Mouse (Mus musculus) stomach, postnatal 0 days (tissue): ENCODE measurements around the gene Bspry. TPM values are rescaled to one million over a fixed set of nuclear protein-coding genes. Genes with fewer than 3 reads are reported as not detected.

Source experiments
- ATAC-seq: fragments of 200-750 bp; cut with Nextera tagmentation; 2 replicates; pipeline ENCODE4 v1.8.0; 2017; ENCODE audit not compliant: low FRiP score, low TSS enrichment
- DNase-seq: peaks from one replicate; pipeline ENCODE4 v3.0.0-alpha.2; 2016; ENCODE audit warnings: low spot score
- H3K27ac ChIP-seq: fragments of 300-500 bp; sonication (generic); replicated peaks from 2 replicates; pipeline ENCODE4 v1.5.1; 2014; ENCODE audit warnings: mild to moderate bottlenecking, control low read depth
- H3K27me3 ChIP-seq: fragments of 300-500 bp; sonication (generic); 2 replicates; pipeline ENCODE4 v1.6.1; 2014; ENCODE audit warnings: low read length; ENCODE audit not compliant: control insufficient read depth, insufficient read depth
- H3K36me3 ChIP-seq: fragments of 300-500 bp; sonication (generic); 2 replicates; pipeline ENCODE4 v1.6.1; 2014; ENCODE audit warnings: low read length, mixed read lengths; ENCODE audit not compliant: control insufficient read depth, insufficient read depth
- H3K4me1 ChIP-seq: fragments of 300-500 bp; sonication (generic); replicated peaks from 2 replicates; pipeline ENCODE4 v1.6.1; 2014; ENCODE audit warnings: antibody characterized with exemption; ENCODE audit not compliant: control insufficient read depth, insufficient read depth
- H3K4me2 ChIP-seq: fragments of 300-500 bp; sonication (generic); replicated peaks from 2 replicates; pipeline ENCODE4 v1.6.1; 2014; ENCODE audit warnings: low read depth, mild to moderate bottlenecking, control low read depth, moderate library complexity
- H3K4me3 ChIP-seq: fragments of 300-500 bp; sonication (generic); 2 replicates; pipeline ENCODE4 v1.5.1; 2014; ENCODE audit warnings: low read depth, low read length, control low read depth
- H3K9ac ChIP-seq: fragments of 300-500 bp; sonication (generic); 2 replicates; pipeline ENCODE4 v1.6.1; 2014; ENCODE audit warnings: mild to moderate bottlenecking, low read length, control low read depth, mixed read lengths
- H3K9me3 ChIP-seq: fragments of 300-500 bp; sonication (generic); 2 replicates; pipeline ENCODE4 v1.6.1; 2016; ENCODE audit warnings: low read length; ENCODE audit not compliant: control insufficient read depth
- CTCF ChIP-seq: IDR thresholded peaks from 2 replicates; pipeline ENCODE4 v1.5.1; 2016; ENCODE audit warnings: antibody characterized with exemption, low read depth, mild to moderate bottlenecking, moderate library complexity
- EP300 ChIP-seq: optimal IDR thresholded peaks from 2 replicates; pipeline ENCODE3; 2016; ENCODE audit warnings: antibody characterized with exemption
- WGBS: fragments of 180-500 bp; shearing (Covaris S2); extraction: QIAGEN DNeasy Blood & Tissue Kit; methylation state at CpG from one replicate; pipeline ENCODE4 v1.1.7; 2014; 5-methylcytosine and 5-hydroxymethylcytosine counted together
- polyA plus RNA-seq: library from polyadenylated mRNA; unstranded; fragments of >200 nt; fragmentation: Nextera tagmentation; extraction: Ambion mirVana; gene quantifications from 2 replicates; pipeline ENCODE4 v1.2.1, GENCODE M21; 2015

The Bspry gene
- polyA plus RNA-seq, 1 experiment from 2014 or later = 32.5 TPM

DNA sequence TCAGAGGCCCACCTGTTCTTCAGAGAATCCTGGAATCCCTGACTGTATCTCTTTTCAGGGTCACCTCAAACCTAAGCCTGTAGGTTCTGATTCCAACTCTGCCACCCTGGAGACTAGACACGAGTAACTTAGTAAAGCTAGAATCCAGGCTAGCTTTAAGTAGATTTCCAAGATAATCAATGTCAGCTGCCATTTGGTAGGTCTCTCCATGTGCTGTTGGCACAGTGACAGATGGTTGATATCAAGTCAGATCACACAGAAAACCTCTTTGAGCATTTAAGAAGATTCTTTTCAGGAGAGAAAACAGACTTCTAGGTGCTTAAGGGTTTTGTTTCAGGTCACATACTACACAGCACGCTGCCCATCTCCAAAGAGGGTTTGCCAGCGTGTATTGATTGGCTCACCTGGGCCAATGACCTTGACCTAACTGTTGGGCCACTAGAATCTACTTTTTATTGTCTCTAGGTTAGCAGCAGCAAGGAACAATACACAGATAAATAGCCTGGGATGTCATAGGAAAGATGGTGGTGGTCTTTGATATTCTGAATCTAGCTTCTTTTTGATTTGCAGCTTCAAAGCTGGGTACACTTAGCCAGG is 23.6 kb downstream of the Bspry start, which contains the start of gene Hdhd3:
TSS of gene Hdhd3 (minus strand) at position 94 of the 597 bp plus-strand sequence.
- H3K9ac ChIP-seq = peak within 1 kb of the TSS; percentile 82
- TF ChIP-seq EP300 (no peak), CTCF (no peak)
- no peak for ATAC-seq

DNA sequence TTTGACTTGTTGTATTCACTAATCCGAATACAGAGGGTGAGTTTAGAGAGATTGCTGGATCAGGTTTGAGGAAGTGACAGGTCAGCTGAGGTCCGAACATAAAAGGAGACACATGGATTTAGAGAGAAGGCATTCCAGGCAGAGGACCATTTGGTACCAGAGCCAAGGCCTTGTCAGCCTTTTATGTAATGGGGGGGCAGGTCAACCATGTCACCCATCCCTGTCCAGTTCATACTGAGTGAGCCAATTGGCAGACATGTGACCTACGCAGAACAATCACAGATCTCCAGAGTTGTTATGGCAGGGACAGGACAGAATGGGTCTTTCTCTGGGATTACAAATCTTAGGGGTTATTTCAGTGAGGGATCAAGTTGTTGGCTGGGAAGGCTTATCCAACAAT is 26.1 kb downstream of the Bspry start:
- no peak for DNase-seq
- TF ChIP-seq CTCF (no peak), EP300 (no peak)
- H3K4me3 ChIP-seq = no peak overlapping the region
- H3K27me3 ChIP-seq = no peaks in the 10 kb centered on the region
- no peak for ATAC-seq
- peaks cover 20% of the 10 kb centered on the region for H3K36me3 ChIP-seq
- WGBS = 73% methylated on average over 3 of the region's 3 CpGs
- peaks cover 5% of the 10 kb centered on the region; the same call in 1 of the 2 replicates for H3K4me1 ChIP-seq
- H3K27ac ChIP-seq = no peak overlapping the region
- H3K9me3 ChIP-seq = no peaks in the 10 kb centered on the region
- H3K4me2 ChIP-seq = no peak overlapping the region
- no peak overlapping the region for H3K9ac ChIP-seq

More for the DNA sequence above, 23.6 kb downstream of the Bspry start, which contains the start of gene Hdhd3:
- H3K36me3 ChIP-seq = peaks cover 15% of the 10 kb centered on the region
- peaks cover 7% of the 10 kb centered on the region; the same call in 1 of the 2 replicates for H3K4me1 ChIP-seq
- peak within 1 kb of the TSS; percentile 66 for H3K4me2 ChIP-seq
- H3K27me3 ChIP-seq = no peaks in the 10 kb centered on the region
- no peak for DNase-seq
- 55% methylated on average over 3 of the region's 3 CpGs for WGBS
- peak within 1 kb of the TSS; percentile 72 for H3K4me3 ChIP-seq
- no peaks in the 10 kb centered on the region for H3K9me3 ChIP-seq
- peak within 1 kb of the TSS; percentile 91 for H3K27ac ChIP-seq

DNA sequence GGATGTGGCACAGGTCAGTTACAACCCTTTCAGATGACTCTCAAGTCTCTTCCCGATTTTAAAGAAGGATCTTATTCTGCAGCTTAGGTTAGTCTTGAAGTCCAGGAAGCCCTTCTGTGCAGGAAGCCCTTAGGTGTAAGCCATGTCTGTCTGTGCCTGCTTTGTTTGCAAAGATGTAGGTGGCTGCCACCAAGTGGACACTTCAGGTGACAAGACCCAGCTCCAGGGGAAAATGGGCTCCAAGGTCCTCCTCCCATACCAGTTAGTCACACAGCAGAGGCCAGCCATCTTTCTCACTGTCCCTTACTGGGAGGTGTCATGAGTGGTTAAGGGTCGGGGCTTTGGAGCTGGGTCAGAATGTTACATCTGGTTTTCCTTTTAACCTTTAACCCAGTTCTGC is 26.9 kb downstream of the Bspry start:
- Histone ChIP-seq H3K9ac (no peak overlapping the region), H3K4me1 (0 out of 2 replicates have a peak, but pooled peaks cover 3% of the 10 kb centered on the region), H3K36me3 (peaks cover 25% of the 10 kb centered on the region), H3K9me3 (no peaks in the 10 kb centered on the region), H3K27me3 (no peaks in the 10 kb centered on the region), H3K4me3 (no peak overlapping the region), H3K27ac (no peak overlapping the region), H3K4me2 (no peak overlapping the region)
- DNase-seq (peak; percentile 55), ATAC-seq (no peak)
- WGBS = 58% methylated on average over 2 of the region's 2 CpGs
- TF ChIP-seq CTCF (peak; percentile 68), EP300 (no peak)

DNA sequence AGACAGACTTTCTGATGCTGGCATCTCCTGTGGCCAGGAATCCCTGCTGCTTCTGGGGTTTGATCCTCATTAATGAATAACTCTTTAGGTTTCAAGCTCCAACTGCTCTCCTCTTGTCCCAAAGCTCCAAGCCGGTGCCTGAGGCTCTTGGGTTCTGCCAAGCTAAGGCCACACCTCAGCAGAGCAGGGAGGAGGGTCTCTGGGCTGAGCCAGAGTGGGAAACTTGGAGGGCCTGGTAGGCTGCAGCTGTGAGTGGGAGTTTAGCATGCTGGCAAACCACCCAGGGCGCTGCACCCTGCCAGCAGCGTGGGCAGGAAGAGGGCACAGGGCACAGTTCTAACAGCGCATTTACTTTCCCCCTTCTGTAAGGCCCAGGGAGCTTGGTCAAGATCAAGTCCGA is 29.0 kb downstream of the Bspry start:
- peaks cover 35% of the 10 kb centered on the region for H3K36me3 ChIP-seq
- H3K9ac ChIP-seq = no peak overlapping the region
- no peak overlapping the region for H3K4me3 ChIP-seq
- H3K27me3 ChIP-seq = no peaks in the 10 kb centered on the region
- ATAC-seq (no peak), DNase-seq (no peak)
- H3K4me2 ChIP-seq = no peak overlapping the region
- H3K27ac ChIP-seq = 0 out of 2 replicates have a peak overlapping the region, but pooled peaks have one; percentile 13
- H3K4me1 ChIP-seq = no peaks in the 10 kb centered on the region
- 83% methylated on average over 5 of the region's 5 CpGs for WGBS
- TF ChIP-seq EP300 (no peak), CTCF (no peak)
- H3K9me3 ChIP-seq = no peaks in the 10 kb centered on the region

DNA sequence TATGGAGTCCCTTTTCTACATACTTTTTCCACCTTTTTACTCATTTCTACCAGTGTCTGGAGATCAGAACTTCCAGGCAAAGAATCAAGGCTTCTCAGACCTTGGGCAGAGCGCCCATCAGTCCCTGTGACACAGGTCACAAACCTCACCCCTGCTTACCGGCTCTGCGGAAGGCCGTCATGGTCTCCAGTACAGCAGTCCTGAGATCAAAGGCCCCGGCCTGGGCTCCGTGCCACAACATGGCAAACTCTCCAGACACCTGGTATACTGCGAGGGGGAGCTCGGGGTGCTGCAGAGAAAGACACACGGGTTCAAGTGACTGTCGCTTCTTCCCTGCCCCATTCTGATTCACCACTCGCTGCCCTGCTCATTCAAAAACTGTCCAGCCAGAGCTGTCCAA is 30.1 kb downstream of the Bspry start:
- ATAC-seq = no peak
- DNase-seq = no peak
- Histone ChIP-seq H3K9me3 (no peaks in the 10 kb centered on the region), H3K4me1 (no peaks in the 10 kb centered on the region), H3K9ac (no peak overlapping the region), H3K4me3 (no peak overlapping the region), H3K4me2 (no peak overlapping the region), H3K36me3 (peaks cover 35% of the 10 kb centered on the region), H3K27ac (no peak overlapping the region), H3K27me3 (no peaks in the 10 kb centered on the region)
- WGBS = 78% methylated on average over 11 of the region's 11 CpGs
- TF ChIP-seq CTCF (no peak), EP300 (no peak)

DNA sequence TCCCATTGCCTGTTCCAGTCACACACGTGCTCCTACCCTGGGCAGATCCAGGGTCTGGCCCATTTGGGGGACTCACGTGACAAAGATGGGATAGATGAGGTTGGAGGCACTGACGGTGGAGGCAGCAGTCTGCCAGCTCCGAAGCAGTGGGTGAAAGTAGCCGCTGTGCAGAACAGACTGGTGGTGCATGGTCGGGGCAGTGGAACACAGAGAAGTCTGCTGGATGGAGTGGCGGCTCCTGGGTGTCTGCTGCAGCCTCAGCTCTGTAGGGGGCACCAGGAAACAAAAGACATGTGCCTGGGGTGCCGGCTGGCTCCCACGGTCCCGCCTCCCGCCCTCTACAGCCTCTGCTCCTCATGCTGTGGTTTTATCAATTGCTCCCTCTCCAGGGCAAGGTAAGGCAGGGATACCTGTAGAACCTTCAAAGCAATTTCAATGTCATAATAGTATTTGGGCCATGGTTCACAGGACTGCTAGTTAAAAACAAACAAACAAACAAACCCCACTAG is 34.2 kb downstream of the Bspry start:
- TF ChIP-seq EP300 = no peak
- TF ChIP-seq CTCF = 0 out of 2 replicates have a peak, but pooled peaks have one; percentile 9
- ATAC-seq (no peak), DNase-seq (no peak)
- Histone ChIP-seq H3K4me1 (peaks cover 6% of the 10 kb centered on the region), H3K36me3 (peaks cover 24% of the 10 kb centered on the region), H3K4me3 (no peak overlapping the region), H3K9me3 (no peaks in the 10 kb centered on the region), H3K4me2 (no peak overlapping the region), H3K27me3 (no peaks in the 10 kb centered on the region), H3K9ac (no peak overlapping the region), H3K27ac (no peak overlapping the region)
- 61% methylated on average over 11 of the region's 11 CpGs for WGBS
